Mouse (Mus musculus): ENCODE data around the gene Gkn2.

Gkn2 gene
- long read RNA-seq, experiment 1 = 0 reads
- long read RNA-seq, experiment 2 = 0 reads

GRCm38 (mm10) chr6:87373057-87373456, at the start of gene Gkn2:
TSS of gene Gkn2 (plus strand) at chr6:87373357.
- intact Hi-C loops (cut with DNase I) = no loop called here

GRCm38 (mm10) chr6:87323381-87323780, 49.8 kb upstream of the Gkn2 start:
- intact Hi-C loops (cut with DNase I) = loop anchor here (1.0 kb wide), 1 partner anchor 222 kb away; no protein-coding TSS in a partner anchor

GRCm38 (mm10) chr6:87326932-87327331, 46.2 kb upstream of the Gkn2 start:
- intact Hi-C loops (cut with DNase I) = no loop called here

GRCm38 (mm10) chr6:87328265-87329173, 44.6 kb upstream of the Gkn2 start:
- intact Hi-C loops (cut with DNase I) = no loop called here

- intact Hi-C loops (cut with DNase I) = no loop called here
Observed at GRCm38 (mm10) chr6:87332380-87332779, 40.8 kb upstream of the Gkn2 start.

- intact Hi-C loops (cut with DNase I) = loop anchor here (2.0 kb wide), 1 partner anchor 234 kb away; no protein-coding TSS in a partner anchor
Observed at GRCm38 (mm10) chr6:87334361-87335090, 38.6 kb upstream of the Gkn2 start.

GRCm38 (mm10) chr6:87335091-87335934, 37.8 kb upstream of the Gkn2 start, which contains the start of gene Antxr1:
TSS of gene Antxr1 (minus strand) at chr6:87335821.
- intact Hi-C loops (cut with DNase I) = loop anchor here (2.0 kb wide), 1 partner anchor 235 kb away; no protein-coding TSS in a partner anchor

GRCm38 (mm10) chr6:87335935-87336295, 37.2 kb upstream of the Gkn2 start:
- intact Hi-C loops (cut with DNase I) = loop anchor here (2.0 kb wide), 1 partner anchor 235 kb away; no protein-coding TSS in a partner anchor

- intact Hi-C loops (cut with DNase I) = no loop called here
Observed at GRCm38 (mm10) chr6:87350829-87351228, 22.3 kb upstream of the Gkn2 start, which contains the start of gene Gkn1. TSS of gene Gkn1 (minus strand) at chr6:87350942.

- intact Hi-C loops (cut with DNase I) = no loop called here
Observed at GRCm38 (mm10) chr6:87354441-87354840, 18.7 kb upstream of the Gkn2 start.

- intact Hi-C loops (cut with DNase I) = no loop called here
Observed at GRCm38 (mm10) chr6:87369223-87369622, 3.9 kb upstream of the Gkn2 start.

- intact Hi-C loops (cut with DNase I) = no loop called here
Observed at GRCm38 (mm10) chr6:87383926-87384691, 11.0 kb downstream of the Gkn2 start.

GRCm38 (mm10) chr6:87384761-87385160, 11.6 kb downstream of the Gkn2 start:
- intact Hi-C loops (cut with DNase I) = loop anchor here (5.0 kb wide), 1 partner anchor 282 kb away; the partner anchor contains the start of gene D6Ertd527e

- intact Hi-C loops (cut with DNase I) = loop anchor here (5.0 kb wide), 1 partner anchor 284 kb away; the partner anchor contains the start of gene D6Ertd527e
Observed at GRCm38 (mm10) chr6:87386203-87386602, 13.0 kb downstream of the Gkn2 start.

- intact Hi-C loops (cut with DNase I) = loop anchor here (5.0 kb wide), 1 partner anchor 284 kb away; the partner anchor contains the start of gene D6Ertd527e
Observed at GRCm38 (mm10) chr6:87386681-87387080, 13.5 kb downstream of the Gkn2 start.

- intact Hi-C loops (cut with DNase I) = loop anchor here (5.0 kb wide), 1 partner anchor 287 kb away; the partner anchor contains the start of gene D6Ertd527e
Observed at GRCm38 (mm10) chr6:87388877-87389276, 15.7 kb downstream of the Gkn2 start, which contains the start of gene Gkn3. TSS of gene Gkn3 (minus strand) at chr6:87388935.

- intact Hi-C loops (cut with DNase I) = loop anchor here (5.0 kb wide), 1 partner anchor 287 kb away; the partner anchor contains the start of gene D6Ertd527e
Observed at GRCm38 (mm10) chr6:87389455-87389989, 16.4 kb downstream of the Gkn2 start.

- intact Hi-C loops (cut with DNase I) = loop anchor here (10.0 kb wide), 1 partner anchor 121 kb away; no protein-coding TSS in a partner anchor
Observed at GRCm38 (mm10) chr6:87393466-87394205, 20.5 kb downstream of the Gkn2 start.

All from adrenal gland (tissue).